Mouse (Mus musculus) heart, embryonic 16.5 days (tissue): ENCODE measurements around the gene Dscam. TPM values are rescaled to one million over a fixed set of nuclear protein-coding genes. Genes with fewer than 3 reads are reported as not detected.

ENCODE experiments used
- ATAC-seq: fragments of 200-750 bp; cut with Nextera tagmentation; replicated peaks from 2 replicates; pipeline ENCODE4 v1.8.0; 2017; ENCODE audit warnings: moderate number of reproducible peaks; ENCODE audit not compliant: insufficient read depth, low FRiP score; ENCODE audit errors: extremely low read depth
- H3K27ac ChIP-seq: fragments of 300-500 bp; sonication (generic); 2 replicates; pipeline ENCODE4 v1.5.1; 2014; ENCODE audit warnings: mild to moderate bottlenecking, low read length, control low read depth, moderate library complexity
- H3K27me3 ChIP-seq: fragments of 300-500 bp; sonication (generic); 2 replicates; pipeline ENCODE4 v1.6.1; 2014; ENCODE audit warnings: low read length, mixed read lengths; ENCODE audit not compliant: control insufficient read depth, insufficient read depth
- H3K36me3 ChIP-seq: fragments of 300-500 bp; sonication (generic); 2 replicates; pipeline ENCODE4 v1.6.1; 2014; ENCODE audit not compliant: control insufficient read depth, insufficient read depth
- H3K4me1 ChIP-seq: fragments of 300-500 bp; sonication (generic); 2 replicates; pipeline ENCODE4 v1.6.1; 2014; ENCODE audit warnings: low read length, mixed read lengths; ENCODE audit not compliant: control insufficient read depth, insufficient read depth
- H3K4me2 ChIP-seq: fragments of 300-500 bp; sonication (generic); 2 replicates; pipeline ENCODE4 v1.6.1; 2014; ENCODE audit warnings: low read depth, mild to moderate bottlenecking, control low read depth, low read length
- H3K4me3 ChIP-seq: fragments of 300-500 bp; sonication (generic); 2 replicates; pipeline ENCODE4 v1.5.1; 2014; ENCODE audit warnings: mild to moderate bottlenecking, control low read depth, low read length
- H3K9ac ChIP-seq: fragments of 300-500 bp; sonication (generic); 2 replicates; pipeline ENCODE4 v1.6.1; 2014; ENCODE audit warnings: low read length, control low read depth
- H3K9me3 ChIP-seq: fragments of 300-500 bp; sonication (generic); replicated peaks from 2 replicates; pipeline ENCODE4 v1.6.1; 2016; ENCODE audit warnings: low read length; ENCODE audit not compliant: control insufficient read depth
- WGBS: fragments of 180-500 bp; shearing (Covaris S2); extraction: QIAGEN DNeasy Blood & Tissue Kit; methylation state at CpG from one replicate; pipeline ENCODE4 v1.1.7; 2014; 5-methylcytosine and 5-hydroxymethylcytosine counted together
- polyA plus RNA-seq: library from polyadenylated mRNA; unstranded; fragments of >200 nt; fragmentation: Nextera tagmentation; extraction: Ambion mirVana; gene quantifications from 2 replicates; pipeline ENCODE4 v1.2.1, GENCODE M21; 2015

Gene Dscam
- 0.07 TPM in 1 of 2 replicates, not detected in the other for polyA plus RNA-seq

GRCm38 (mm10) chr16:97170513-97171081, at the start of gene Dscam:
Gene Dscam, minus strand, starts transcription at chr16:97170752.
- H3K9me3 ChIP-seq = no peaks in the 10 kb centered on the region
- WGBS = 1% methylated on average over 38 of the region's 60 CpGs
- H3K36me3 ChIP-seq = no peaks in the 10 kb centered on the region
- H3K4me1 ChIP-seq = peaks cover 3% of the 10 kb centered on the region
- H3K9ac ChIP-seq = peak within 1 kb of the TSS; percentile 21; the same call in 1 of the 2 replicates
- H3K4me2 ChIP-seq = peak within 1 kb of the TSS; percentile 87
- peaks cover 58% of the 10 kb centered on the region for H3K27me3 ChIP-seq
- ATAC-seq = no peak; the same call in 1 of the 2 replicates
- no peak within 1 kb of the TSS for H3K27ac ChIP-seq
- H3K4me3 ChIP-seq = peak within 1 kb of the TSS; percentile 57

GRCm38 (mm10) chr16:97219381-97219780, 48.8 kb upstream of the Dscam start:
- Histone ChIP-seq H3K4me2 (no peak overlapping the region), H3K9me3 (no peaks in the 10 kb centered on the region), H3K27ac (no peak overlapping the region), H3K4me1 (no peaks in the 10 kb centered on the region), H3K36me3 (no peaks in the 10 kb centered on the region), H3K4me3 (no peak overlapping the region), H3K9ac (no peak overlapping the region), H3K27me3 (no peaks in the 10 kb centered on the region)
- no peak for ATAC-seq
- WGBS = 83% methylated on average over 2 of the region's 2 CpGs

- no peak for ATAC-seq
- WGBS = 57% methylated on average over 5 of the region's 5 CpGs
- H3K36me3 ChIP-seq = no peaks in the 10 kb centered on the region
These were observed 39.4 kb upstream of the Dscam start for GRCm38 (mm10) chr16:97209997-97210396.

GRCm38 (mm10) chr16:97208276-97208675, 37.7 kb upstream of the Dscam start:
- Histone ChIP-seq H3K9me3 (no peaks in the 10 kb centered on the region), H3K4me3 (no peak overlapping the region), H3K36me3 (no peaks in the 10 kb centered on the region), H3K9ac (no peak overlapping the region), H3K27me3 (no peaks in the 10 kb centered on the region), H3K4me2 (no peak overlapping the region), H3K27ac (no peak overlapping the region), H3K4me1 (no peaks in the 10 kb centered on the region)
- ATAC-seq = no peak
- WGBS = 70% methylated on average over 2 of the region's 2 CpGs

More at GRCm38 (mm10) chr16:97209997-97210396, 39.4 kb upstream of the Dscam start:
- Histone ChIP-seq H3K27me3 (no peaks in the 10 kb centered on the region), H3K4me3 (no peak overlapping the region), H3K4me2 (no peak overlapping the region), H3K27ac (no peak overlapping the region), H3K9me3 (no peaks in the 10 kb centered on the region), H3K4me1 (no peaks in the 10 kb centered on the region), H3K9ac (no peak overlapping the region)

- Histone ChIP-seq H3K27me3 (no peaks in the 10 kb centered on the region), H3K36me3 (no peaks in the 10 kb centered on the region), H3K9ac (no peak overlapping the region), H3K4me3 (no peak overlapping the region), H3K27ac (no peak overlapping the region), H3K9me3 (no peaks in the 10 kb centered on the region), H3K4me1 (no peaks in the 10 kb centered on the region), H3K4me2 (no peak overlapping the region)
- no peak for ATAC-seq
- 64% methylated on average over 2 of the region's 2 CpGs for WGBS
These were observed 33.5 kb upstream of the Dscam start for GRCm38 (mm10) chr16:97204090-97204489.

- ATAC-seq = no peak
These were observed 33.0 kb upstream of the Dscam start for GRCm38 (mm10) chr16:97203554-97203953.

GRCm38 (mm10) chr16:97194630-97195029, 24.1 kb upstream of the Dscam start:
- Histone ChIP-seq H3K9me3 (no peaks in the 10 kb centered on the region), H3K4me1 (no peaks in the 10 kb centered on the region), H3K4me2 (no peak overlapping the region), H3K4me3 (no peak overlapping the region), H3K27ac (no peak overlapping the region), H3K36me3 (no peaks in the 10 kb centered on the region), H3K27me3 (no peaks in the 10 kb centered on the region), H3K9ac (no peak overlapping the region)
- WGBS = 76% methylated on average over 2 of the region's 2 CpGs
- ATAC-seq = no peak

More at GRCm38 (mm10) chr16:97203554-97203953, 33.0 kb upstream of the Dscam start:
- H3K36me3 ChIP-seq = no peaks in the 10 kb centered on the region
- H3K4me2 ChIP-seq = no peak overlapping the region
- H3K4me1 ChIP-seq = no peaks in the 10 kb centered on the region
- WGBS = 80% methylated on average over 2 of the region's 2 CpGs
- H3K27me3 ChIP-seq = no peaks in the 10 kb centered on the region
- H3K9me3 ChIP-seq = no peaks in the 10 kb centered on the region
- H3K9ac ChIP-seq = no peak overlapping the region
- no peak overlapping the region for H3K4me3 ChIP-seq
- H3K27ac ChIP-seq = no peak overlapping the region

GRCm38 (mm10) chr16:97194179-97194578, 23.6 kb upstream of the Dscam start:
- no peak for ATAC-seq
- no peak overlapping the region for H3K9ac ChIP-seq
- 78% methylated on average over 1 of the region's 1 CpGs for WGBS
- H3K9me3 ChIP-seq = no peaks in the 10 kb centered on the region
- H3K36me3 ChIP-seq = no peaks in the 10 kb centered on the region
- H3K4me3 ChIP-seq = no peak overlapping the region
- no peak overlapping the region for H3K4me2 ChIP-seq
- no peaks in the 10 kb centered on the region for H3K27me3 ChIP-seq
- no peak overlapping the region for H3K27ac ChIP-seq
- no peaks in the 10 kb centered on the region for H3K4me1 ChIP-seq

- no peak overlapping the region for H3K9ac ChIP-seq
- no peaks in the 10 kb centered on the region for H3K36me3 ChIP-seq
- no peak overlapping the region for H3K4me2 ChIP-seq
- no peak overlapping the region for H3K27ac ChIP-seq
- no peaks in the 10 kb centered on the region for H3K27me3 ChIP-seq
- no peaks in the 10 kb centered on the region for H3K9me3 ChIP-seq
- no peaks in the 10 kb centered on the region for H3K4me1 ChIP-seq
- no peak overlapping the region for H3K4me3 ChIP-seq
- ATAC-seq = no peak
- 74% methylated on average over 4 of the region's 4 CpGs for WGBS
These were observed 21.7 kb upstream of the Dscam start for GRCm38 (mm10) chr16:97192296-97192695.
